Mouse (Mus musculus): ENCODE measurements around the gene Gm20388.

- TF ChIP-seq CTCF (IDR thresholded peaks at IDR 0.05; ENCODE audit: control insufficient read depth, insufficient read depth, low read length) (no peak), POLR2A (IDR thresholded peaks at IDR 0.05; ENCODE audit: borderline replicate concordance, control insufficient read depth, low read depth, low read length) (no peak)
These were observed 1113.1 kb downstream of the Gm20388 start for GRCm38 (mm10) chr8:121023736-121024135.

Data from bone marrow, adult 2 months (tissue).